Mouse (Mus musculus): ENCODE measurements at regions not wholly inside any gene's neighbourhood (a gene's known extent, or its start where the extent isn't known, plus 50 kb on each side); places are given as distances from the start of the nearest gene placed in this dataset.
A peak's percentile ranks its signal among the peaks of the same experiment; 100 is the strongest.

GRCm38 (mm10) chr3:70097813-70098212 lies 90.4 kb downstream of the Otol1 start:
- TF ChIP-seq POLR2A (IDR thresholded peaks at IDR 0.05; ENCODE audit: borderline replicate concordance, extremely low read depth, insufficient read depth, insufficient read length, poor library complexity, severe bottlenecking) (no peak), CTCF (IDR thresholded peaks at IDR 0.05; ENCODE audit: borderline replicate concordance, extremely low read depth, insufficient read depth, insufficient read length) (no peak)
- DNase-seq (ENCODE audit: low read depth) = no peak

GRCm38 (mm10) chr3:70102091-70102490 lies 94.7 kb downstream of the Otol1 start:
- TF ChIP-seq POLR2A (IDR thresholded peaks at IDR 0.05; ENCODE audit: borderline replicate concordance, extremely low read depth, insufficient read depth, insufficient read length, poor library complexity, severe bottlenecking) (no peak), CTCF (IDR thresholded peaks at IDR 0.05; ENCODE audit: borderline replicate concordance, extremely low read depth, insufficient read depth, insufficient read length) (no peak)
- no peak for DNase-seq (ENCODE audit: low read depth)

- DNase-seq (ENCODE audit: low read depth) = peak; percentile 39
- TF ChIP-seq POLR2A (IDR thresholded peaks at IDR 0.05; ENCODE audit: borderline replicate concordance, extremely low read depth, insufficient read depth, insufficient read length, poor library complexity, severe bottlenecking) (no peak), CTCF (IDR thresholded peaks at IDR 0.05; ENCODE audit: borderline replicate concordance, extremely low read depth, insufficient read depth, insufficient read length) (no peak)
Observed at GRCm38 (mm10) chr3:70102593-70103213, 95.3 kb downstream of the Otol1 start.

GRCm38 (mm10) chr3:70103983-70104827 lies 96.8 kb downstream of the Otol1 start:
- no peak for TF ChIP-seq POLR2A (IDR thresholded peaks at IDR 0.05; ENCODE audit: borderline replicate concordance, extremely low read depth, insufficient read depth, insufficient read length, poor library complexity, severe bottlenecking)
- peak; percentile 83; the same call in 1 of the 2 replicates for TF ChIP-seq CTCF (IDR thresholded peaks at IDR 0.05; ENCODE audit: borderline replicate concordance, extremely low read depth, insufficient read depth, insufficient read length)

DNA sequence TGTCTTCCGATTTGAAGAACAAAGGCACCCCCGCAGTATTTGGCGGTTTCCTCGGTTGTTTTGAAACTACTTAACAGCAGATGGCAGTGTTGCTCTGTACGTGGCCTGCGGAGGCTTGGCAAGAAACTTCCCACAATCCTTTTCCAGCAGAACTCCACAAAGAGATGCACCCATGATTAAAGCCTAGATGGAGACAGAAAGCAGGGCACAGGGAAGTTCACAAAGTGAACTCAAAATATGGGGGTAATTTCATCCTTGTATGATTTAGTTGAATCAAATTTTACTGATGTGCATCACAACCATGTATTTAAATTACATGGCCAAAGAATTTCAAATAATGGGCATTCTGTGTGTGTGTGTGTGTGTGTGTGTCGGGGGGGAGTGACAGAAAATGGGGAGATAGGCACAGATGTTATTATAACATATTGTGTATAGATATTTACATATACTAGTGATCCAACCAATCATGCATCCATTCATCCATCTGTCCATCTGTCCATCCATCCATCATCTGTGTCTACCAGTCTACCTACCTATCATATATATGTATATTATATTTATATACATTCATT lies 97.5 kb downstream of the Otol1 start:
- TF ChIP-seq CTCF (IDR thresholded peaks at IDR 0.05; ENCODE audit: borderline replicate concordance, extremely low read depth, insufficient read depth, insufficient read length) (peak; percentile 87), POLR2A (IDR thresholded peaks at IDR 0.05; ENCODE audit: borderline replicate concordance, extremely low read depth, insufficient read depth, insufficient read length, poor library complexity, severe bottlenecking) (no peak)
- DNase-seq (ENCODE audit: low read depth) = peak; percentile 95

More at GRCm38 (mm10) chr3:70103983-70104827, 96.8 kb downstream of the Otol1 start:
- peak; percentile 95 for DNase-seq (ENCODE audit: low read depth)

GRCm38 (mm10) chr3:70105561-70105960 lies 98.1 kb downstream of the Otol1 start:
- no peak for DNase-seq (ENCODE audit: low read depth)
- TF ChIP-seq POLR2A (IDR thresholded peaks at IDR 0.05; ENCODE audit: borderline replicate concordance, extremely low read depth, insufficient read depth, insufficient read length, poor library complexity, severe bottlenecking) (no peak), CTCF (IDR thresholded peaks at IDR 0.05; ENCODE audit: borderline replicate concordance, extremely low read depth, insufficient read depth, insufficient read length) (no peak)

- TF ChIP-seq CTCF (IDR thresholded peaks at IDR 0.05; ENCODE audit: borderline replicate concordance, extremely low read depth, insufficient read depth, insufficient read length) (no peak), POLR2A (IDR thresholded peaks at IDR 0.05; ENCODE audit: borderline replicate concordance, extremely low read depth, insufficient read depth, insufficient read length, poor library complexity, severe bottlenecking) (no peak)
- DNase-seq (ENCODE audit: low read depth) = peak; percentile 48
Observed at GRCm38 (mm10) chr3:70106141-70106540, 98.7 kb downstream of the Otol1 start.

GRCm38 (mm10) chr3:70126212-70126611 lies 118.8 kb downstream of the Otol1 start:
- no peak for DNase-seq (ENCODE audit: low read depth)
- no peak for TF ChIP-seq POLR2A (IDR thresholded peaks at IDR 0.05; ENCODE audit: borderline replicate concordance, extremely low read depth, insufficient read depth, insufficient read length, poor library complexity, severe bottlenecking)
- no peak for TF ChIP-seq CTCF (IDR thresholded peaks at IDR 0.05; ENCODE audit: borderline replicate concordance, extremely low read depth, insufficient read depth, insufficient read length)

DNA sequence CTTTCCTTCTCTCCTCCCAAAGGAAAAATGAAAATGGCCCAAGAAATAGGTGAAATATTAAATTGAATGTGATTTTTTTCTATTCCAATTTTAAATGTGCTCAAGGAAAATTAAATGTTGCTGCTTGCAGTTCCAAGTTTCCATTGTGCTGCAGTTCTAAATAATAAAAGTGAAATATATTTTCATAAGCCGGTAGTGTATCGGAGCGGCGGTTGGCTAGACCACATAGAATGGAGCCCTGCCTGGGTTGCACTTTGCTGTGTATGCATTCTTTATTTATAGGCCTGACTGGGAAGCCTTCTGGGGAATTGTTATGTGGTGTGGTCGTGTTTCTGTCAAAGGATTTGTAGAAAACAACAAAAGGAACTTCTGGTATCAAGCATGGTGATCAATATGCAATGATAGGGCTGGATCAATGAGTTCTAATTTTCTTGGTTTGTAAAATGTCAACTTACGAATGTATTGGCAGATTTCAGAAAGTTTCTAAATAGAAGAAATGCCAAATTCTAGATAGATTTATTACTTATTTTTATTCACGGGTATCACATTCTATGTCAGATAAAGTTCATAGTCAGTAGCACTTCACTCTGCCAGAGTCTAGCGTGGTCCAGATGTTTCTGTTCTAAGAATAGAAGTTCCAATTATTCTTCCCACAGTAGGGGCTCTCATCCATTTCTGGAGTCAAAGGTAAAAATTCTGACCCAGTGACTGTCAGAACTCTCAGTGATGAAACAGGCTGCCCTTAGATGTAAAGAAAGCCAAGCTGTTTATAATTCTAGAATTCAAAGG lies 123.0 kb downstream of the Otol1 start:
- TF ChIP-seq POLR2A (IDR thresholded peaks at IDR 0.05; ENCODE audit: borderline replicate concordance, extremely low read depth, insufficient read depth, insufficient read length, poor library complexity, severe bottlenecking) = no peak
- no peak for TF ChIP-seq CTCF (IDR thresholded peaks at IDR 0.05; ENCODE audit: borderline replicate concordance, extremely low read depth, insufficient read depth, insufficient read length)
- no peak for DNase-seq (ENCODE audit: low read depth)

GRCm38 (mm10) chr3:70134963-70135362 lies 127.5 kb downstream of the Otol1 start:
- DNase-seq (ENCODE audit: low read depth) = peak; percentile 29
- no peak for TF ChIP-seq CTCF (IDR thresholded peaks at IDR 0.05; ENCODE audit: borderline replicate concordance, extremely low read depth, insufficient read depth, insufficient read length)

- TF ChIP-seq POLR2A (IDR thresholded peaks at IDR 0.05; ENCODE audit: borderline replicate concordance, extremely low read depth, insufficient read depth, insufficient read length, poor library complexity, severe bottlenecking) (no peak), CTCF (IDR thresholded peaks at IDR 0.05; ENCODE audit: borderline replicate concordance, extremely low read depth, insufficient read depth, insufficient read length) (no peak)
- DNase-seq (ENCODE audit: low read depth) = peak; percentile 23
Observed at GRCm38 (mm10) chr3:70138488-70138887, 131.1 kb downstream of the Otol1 start.
